Mouse (Mus musculus) liver, embryonic 12.5 days (tissue): ENCODE results near the gene Ifngr2. TPM values are rescaled to one million over a fixed set of nuclear protein-coding genes. Genes with fewer than 3 reads are reported as not detected.
A peak's percentile ranks its signal among the peaks of the same experiment; 100 is the strongest.
"Not testable (repeated sequence)": the region's sequence is repeated elsewhere in the genome, so short reads cannot be mapped to it uniquely, and the experiment has no call there.

Experiments
- ATAC-seq: fragments of 200-750 bp; cut with Nextera tagmentation; 2 replicates; pipeline ENCODE4 v1.8.0; 2017; ENCODE audit warnings: moderate number of reproducible peaks, mild to moderate bottlenecking, moderate library complexity
- H3K27ac ChIP-seq: fragments of 300-500 bp; sonication (generic); 2 replicates; pipeline ENCODE4 v1.5.1; 2016; ENCODE audit warnings: mild to moderate bottlenecking
- H3K27me3 ChIP-seq: fragments of 300-500 bp; sonication (generic); replicated peaks from 2 replicates; pipeline ENCODE4 v1.6.1; 2016; ENCODE audit warnings: mild to moderate bottlenecking, moderate library complexity
- H3K36me3 ChIP-seq: fragments of 300-500 bp; sonication (generic); 2 replicates; pipeline ENCODE4 v1.6.1; 2016; ENCODE audit warnings: mild to moderate bottlenecking, moderate library complexity
- H3K4me1 ChIP-seq: fragments of 300-500 bp; sonication (generic); 2 replicates; pipeline ENCODE4 v1.6.1; 2016
- H3K4me2 ChIP-seq: fragments of 300-500 bp; sonication (generic); 2 replicates; pipeline ENCODE4 v1.6.1; 2016; ENCODE audit warnings: mild to moderate bottlenecking, moderate library complexity
- H3K4me3 ChIP-seq: fragments of 300-500 bp; sonication (generic); 2 replicates; pipeline ENCODE4 v1.5.1; 2016; ENCODE audit warnings: mild to moderate bottlenecking, moderate library complexity
- H3K9ac ChIP-seq: fragments of 300-500 bp; sonication (generic); 2 replicates; pipeline ENCODE4 v1.6.1; 2016; ENCODE audit warnings: mild to moderate bottlenecking, moderate library complexity
- H3K9me3 ChIP-seq: fragments of 300-500 bp; sonication (generic); replicated peaks from 2 replicates; pipeline ENCODE4 v1.6.1; 2016; ENCODE audit warnings: mild to moderate bottlenecking, moderate library complexity
- WGBS: fragments of 180-500 bp; shearing (Covaris S2); methylation state at CpG from one replicate; pipeline ENCODE4 v1.1.7; 2016; ENCODE audit not compliant: insufficient replicate concordance; 5-methylcytosine and 5-hydroxymethylcytosine counted together
- polyA plus RNA-seq: library from polyadenylated mRNA; unstranded; fragments of >200 nt; fragmentation: Nextera tagmentation; extraction: Ambion mirVana; gene quantifications from 2 replicates; pipeline ENCODE4 v1.2.1, GENCODE M21; 2016

Ifngr2 gene
- polyA plus RNA-seq, 1 experiment from 2014 or later: 17.9 TPM

- Histone ChIP-seq H3K4me2 (no peak overlapping the region), H3K4me3 (no peak overlapping the region), H3K9ac (no peak overlapping the region), H3K9me3 (0 out of 2 replicates have a peak, but pooled peaks cover 3% of the 10 kb centered on the region), H3K27me3 (peaks cover 36% of the 10 kb centered on the region), H3K36me3 (no peaks in the 10 kb centered on the region), H3K4me1 (peaks cover 24% of the 10 kb centered on the region), H3K27ac (no peak overlapping the region)
- ATAC-seq: no peak
- WGBS: 91% methylated on average over 6 of the region's 6 CpGs
Observed at GRCm38 (mm10) chr16:91526274-91526673, 20.6 kb upstream of the Ifngr2 start.

DNA sequence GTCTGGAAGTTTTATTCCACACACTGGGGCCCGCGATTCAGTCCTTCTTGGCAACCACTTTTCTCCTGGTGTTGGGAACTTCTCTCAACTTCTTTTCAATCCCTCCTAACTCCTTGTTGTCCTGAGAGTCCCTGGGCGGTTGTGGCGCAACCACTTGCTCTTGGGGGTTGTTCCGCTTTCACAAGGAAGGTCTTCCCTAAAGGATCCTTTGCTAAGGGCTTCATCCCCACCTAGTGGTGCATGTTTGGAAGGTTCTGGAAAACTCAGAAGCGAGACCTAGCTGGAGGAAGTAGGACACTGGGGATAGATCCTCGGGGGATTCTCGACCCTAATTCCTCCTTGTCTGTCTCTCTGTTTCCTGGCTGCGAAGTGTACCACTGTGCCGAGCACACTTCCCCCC lies 19.8 kb upstream of the Ifngr2 start:
- H3K36me3 ChIP-seq: no peaks in the 10 kb centered on the region
- H3K27ac ChIP-seq: 0 out of 2 replicates have a peak overlapping the region, but pooled peaks have one; percentile 17
- peak overlapping the region; percentile 29 for H3K4me2 ChIP-seq
- peaks cover 24% of the 10 kb centered on the region for H3K4me1 ChIP-seq
- peaks cover 33% of the 10 kb centered on the region for H3K27me3 ChIP-seq
- H3K4me3 ChIP-seq: no peak overlapping the region
- 53% methylated on average over 10 of the region's 10 CpGs for WGBS
- 0 out of 2 replicates have a peak overlapping the region, but pooled peaks have one; percentile 18 for H3K9ac ChIP-seq
- ATAC-seq: no peak
- H3K9me3 ChIP-seq: 0 out of 2 replicates have a peak, but pooled peaks cover 3% of the 10 kb centered on the region

DNA sequence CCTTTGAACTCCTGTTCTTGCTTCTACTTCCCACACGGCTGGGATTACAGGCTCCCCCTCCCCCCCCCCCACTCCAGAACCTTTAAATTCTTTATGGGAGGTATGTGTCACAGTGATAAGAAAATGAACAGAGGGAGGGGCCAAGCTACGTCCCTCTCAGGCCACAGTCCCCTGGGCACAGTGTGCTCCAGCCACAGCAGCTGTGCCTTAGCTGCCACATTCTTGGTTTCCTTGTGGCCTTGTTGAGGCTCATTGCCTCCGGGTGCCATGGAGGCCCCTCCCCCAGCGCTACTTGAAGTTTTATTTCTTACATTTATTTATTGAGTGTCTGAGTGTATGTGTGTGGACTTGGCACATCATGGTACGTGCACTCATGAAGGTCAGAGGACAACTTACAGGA lies 19.4 kb upstream of the Ifngr2 start:
- H3K27me3 ChIP-seq: peaks cover 30% of the 10 kb centered on the region
- 40% methylated on average over 5 of the region's 5 CpGs for WGBS
- H3K4me2 ChIP-seq: peak overlapping the region; percentile 29

DNA sequence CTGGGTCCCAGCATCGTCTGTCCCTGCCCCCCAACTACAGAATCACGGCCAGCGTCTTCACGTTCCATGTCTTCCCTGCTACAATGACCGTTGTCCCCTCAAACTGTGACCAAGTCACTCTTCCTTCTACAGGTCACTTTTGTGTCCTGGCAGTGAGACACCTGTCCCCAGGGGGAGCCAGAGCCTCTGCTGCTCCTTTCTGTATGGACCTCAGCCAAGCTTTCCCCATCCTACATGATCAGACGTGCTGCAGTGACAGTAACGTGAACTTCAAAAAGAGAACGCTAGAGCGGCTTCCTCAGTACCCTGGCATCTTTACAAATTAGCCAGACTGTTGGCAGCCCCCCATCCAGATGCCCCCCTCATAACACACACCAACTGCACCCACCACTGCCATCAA lies 18.3 kb upstream of the Ifngr2 start:
- H3K4me1 ChIP-seq: peaks cover 32% of the 10 kb centered on the region
- no peak overlapping the region for H3K27ac ChIP-seq
- peaks cover 22% of the 10 kb centered on the region for H3K27me3 ChIP-seq
- WGBS: 79% methylated on average over 9 of the region's 9 CpGs
- no peak for ATAC-seq
- H3K4me3 ChIP-seq: no peak overlapping the region
- H3K9ac ChIP-seq: no peak overlapping the region
- no peak overlapping the region for H3K4me2 ChIP-seq
- H3K9me3 ChIP-seq: 0 out of 2 replicates have a peak, but pooled peaks cover 3% of the 10 kb centered on the region
- H3K36me3 ChIP-seq: no peaks in the 10 kb centered on the region

More for the DNA sequence above, 19.4 kb upstream of the Ifngr2 start:
- peak; percentile 63 for ATAC-seq
- Histone ChIP-seq H3K9me3 (0 out of 2 replicates have a peak, but pooled peaks cover 3% of the 10 kb centered on the region), H3K27ac (0 out of 2 replicates have a peak overlapping the region, but pooled peaks have one; percentile 17), H3K9ac (0 out of 2 replicates have a peak overlapping the region, but pooled peaks have one; percentile 18), H3K36me3 (no peaks in the 10 kb centered on the region), H3K4me3 (no peak overlapping the region), H3K4me1 (peaks cover 26% of the 10 kb centered on the region)

GRCm38 (mm10) chr16:91530830-91531229 lies 16.0 kb upstream of the Ifngr2 start:
- H3K9me3 ChIP-seq, H3K27ac ChIP-seq, H3K4me3 ChIP-seq, H3K4me2 ChIP-seq, H3K36me3 ChIP-seq, H3K9ac ChIP-seq, ATAC-seq: not testable (repeated sequence)
- 71% methylated on average over 4 of the region's 4 CpGs for WGBS
- Histone ChIP-seq H3K4me1 (peaks cover 41% of the 10 kb centered on the region), H3K27me3 (peaks cover 20% of the 10 kb centered on the region)

DNA sequence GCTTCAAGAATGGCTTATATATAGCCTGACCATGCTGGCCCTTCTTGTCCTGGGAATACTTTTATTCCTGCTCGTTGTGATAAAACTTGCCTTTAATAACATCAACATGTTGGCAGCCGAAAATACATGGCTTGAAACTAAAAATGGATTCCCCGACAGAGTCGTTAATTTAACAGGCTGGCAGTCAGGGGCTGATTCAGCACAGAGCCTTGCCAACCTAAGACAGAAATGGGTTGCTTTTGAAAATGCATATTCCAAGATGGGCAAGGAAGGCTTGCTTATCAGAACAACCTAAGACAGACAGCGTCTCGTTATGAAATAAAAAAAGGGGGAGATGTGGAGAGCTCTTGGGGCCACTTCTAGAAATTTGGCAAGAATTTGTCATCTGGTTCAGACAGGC lies 15.0 kb upstream of the Ifngr2 start:
- Histone ChIP-seq H3K9ac (no peak overlapping the region), H3K36me3 (no peaks in the 10 kb centered on the region), H3K4me2 (no peak overlapping the region), H3K4me1 (peaks cover 48% of the 10 kb centered on the region), H3K27ac (no peak overlapping the region), H3K4me3 (no peak overlapping the region), H3K27me3 (peaks cover 20% of the 10 kb centered on the region), H3K9me3 (no peaks in the 10 kb centered on the region)
- ATAC-seq: no peak
- 71% methylated on average over 6 of the region's 6 CpGs for WGBS

DNA sequence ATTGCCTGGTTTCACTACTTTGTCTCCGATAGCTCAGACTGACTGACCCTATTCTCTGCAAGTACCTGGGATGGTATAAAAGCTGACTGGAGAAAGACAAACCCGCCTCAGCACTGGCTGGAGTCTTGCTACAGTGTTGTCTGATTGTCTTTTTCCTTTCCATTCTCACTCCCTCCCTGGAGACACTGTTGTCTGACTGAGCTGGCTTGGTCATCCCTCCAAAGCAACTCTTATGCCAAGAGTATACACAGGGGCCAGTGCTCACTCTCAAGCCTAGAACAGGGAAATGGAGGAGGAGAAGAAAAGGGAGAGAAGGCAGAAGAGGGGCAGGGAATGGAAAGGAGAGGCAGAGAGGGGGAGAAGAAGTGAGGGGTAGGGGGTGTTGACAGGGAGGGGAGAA lies 14.4 kb upstream of the Ifngr2 start:
- no peaks in the 10 kb centered on the region for H3K9me3 ChIP-seq
- peaks cover 20% of the 10 kb centered on the region for H3K27me3 ChIP-seq
- no peak for ATAC-seq
- WGBS: 53% methylated on average over 2 of the region's 2 CpGs
- no peak overlapping the region for H3K4me2 ChIP-seq
- H3K4me3 ChIP-seq: no peak overlapping the region
- H3K36me3 ChIP-seq: no peaks in the 10 kb centered on the region
- peaks cover 48% of the 10 kb centered on the region for H3K4me1 ChIP-seq
- H3K9ac ChIP-seq: no peak overlapping the region
- no peak overlapping the region for H3K27ac ChIP-seq

DNA sequence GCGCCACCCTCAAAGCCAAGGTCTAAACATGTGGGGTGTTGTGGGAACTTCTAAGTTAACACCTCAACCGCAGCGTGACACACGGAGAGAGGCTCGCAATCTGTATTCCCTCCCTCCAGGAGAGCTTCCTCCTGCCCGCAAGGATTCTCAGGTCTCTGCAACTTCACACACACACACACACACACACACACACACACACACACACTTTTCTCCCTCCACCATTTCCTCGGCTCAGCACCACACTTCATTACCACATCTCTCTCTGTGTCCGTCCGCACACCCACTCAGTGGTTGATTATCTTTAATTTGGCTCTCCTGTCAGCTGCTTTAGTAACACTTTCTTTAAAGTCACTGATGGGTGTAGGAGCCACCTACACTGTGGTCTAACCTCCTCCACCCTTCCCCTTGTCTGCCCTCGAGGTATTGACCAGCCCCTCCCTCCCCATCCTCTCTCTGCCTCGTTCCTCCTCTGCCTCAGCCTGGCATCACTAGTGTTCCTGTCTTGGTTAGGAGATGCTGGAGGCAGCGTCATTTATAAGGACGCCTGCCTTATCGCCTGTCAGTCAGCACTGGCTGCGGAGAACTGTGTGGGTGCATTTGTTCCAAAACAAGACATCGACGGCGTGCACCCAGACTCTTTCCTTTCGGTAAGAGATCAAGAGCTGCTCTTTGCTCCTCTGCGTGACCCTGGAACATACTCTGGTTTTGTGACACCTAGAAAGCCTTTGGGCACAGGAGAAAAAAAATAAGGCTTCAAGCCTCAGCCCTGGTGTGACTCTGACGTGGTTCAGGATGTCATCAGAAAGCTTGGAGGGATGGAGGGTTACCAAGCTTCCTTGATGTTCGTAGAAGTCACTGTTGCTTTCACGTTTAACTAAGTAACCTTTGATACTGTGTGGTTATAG lies 13.5 kb upstream of the Ifngr2 start:
- Histone ChIP-seq H3K9me3 (no peaks in the 10 kb centered on the region), H3K27me3 (peaks cover 20% of the 10 kb centered on the region), H3K4me3 (no peak overlapping the region), H3K27ac (no peak overlapping the region), H3K4me1 (peaks cover 52% of the 10 kb centered on the region), H3K4me2 (peak overlapping the region; percentile 21), H3K9ac (no peak overlapping the region), H3K36me3 (no peaks in the 10 kb centered on the region)
- WGBS: 35% methylated on average over 23 of the region's 23 CpGs
- no peak for ATAC-seq

DNA sequence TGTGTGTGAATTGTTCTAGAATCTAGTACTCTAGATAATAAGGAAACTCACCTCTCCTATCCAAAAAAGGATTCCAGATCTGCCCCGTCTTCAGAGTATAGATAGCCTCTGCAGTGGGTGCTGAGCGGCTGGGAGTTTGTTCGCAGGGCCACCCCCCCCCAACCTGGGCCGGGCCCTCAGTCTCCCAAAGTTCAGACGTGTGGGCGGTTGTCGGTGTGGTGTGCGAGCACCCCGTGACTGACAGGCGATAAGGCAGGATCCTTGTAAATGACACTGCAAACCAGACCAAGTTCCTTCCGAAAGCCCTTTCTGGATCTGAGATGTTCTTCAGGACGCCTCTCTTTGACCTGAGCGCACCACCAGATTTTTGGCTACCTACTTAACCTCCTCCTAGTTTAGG lies 12.4 kb upstream of the Ifngr2 start:
- no peaks in the 10 kb centered on the region for H3K9me3 ChIP-seq
- no peak overlapping the region for H3K27ac ChIP-seq
- peak; percentile 76 for ATAC-seq
- no peak overlapping the region for H3K4me2 ChIP-seq
- H3K36me3 ChIP-seq: no peaks in the 10 kb centered on the region
- peaks cover 16% of the 10 kb centered on the region for H3K27me3 ChIP-seq
- H3K4me1 ChIP-seq: peaks cover 57% of the 10 kb centered on the region
- no peak overlapping the region for H3K4me3 ChIP-seq
- H3K9ac ChIP-seq: no peak overlapping the region
- 37% methylated on average over 13 of the region's 13 CpGs for WGBS

- peaks cover 57% of the 10 kb centered on the region for H3K4me1 ChIP-seq
- no peak overlapping the region for H3K9ac ChIP-seq
- WGBS: 82% methylated on average over 6 of the region's 6 CpGs
Observed at GRCm38 (mm10) chr16:91534888-91535287, 12.0 kb upstream of the Ifngr2 start.

GRCm38 (mm10) chr16:91536372-91536771 lies 10.5 kb upstream of the Ifngr2 start:
- WGBS: 74% methylated on average over 6 of the region's 6 CpGs
- peaks cover 16% of the 10 kb centered on the region for H3K27me3 ChIP-seq
- no peak overlapping the region for H3K4me2 ChIP-seq
- H3K27ac ChIP-seq: no peak overlapping the region
- ATAC-seq: peak; percentile 28; the same call in 1 of the 2 replicates
- H3K9me3 ChIP-seq: no peaks in the 10 kb centered on the region
- H3K4me3 ChIP-seq: no peak overlapping the region
- H3K36me3 ChIP-seq: no peaks in the 10 kb centered on the region
- H3K9ac ChIP-seq: no peak overlapping the region
- H3K4me1 ChIP-seq: peaks cover 64% of the 10 kb centered on the region

More at GRCm38 (mm10) chr16:91534888-91535287, 12.0 kb upstream of the Ifngr2 start:
- peaks cover 16% of the 10 kb centered on the region for H3K27me3 ChIP-seq
- no peak overlapping the region for H3K27ac ChIP-seq
- no peak for ATAC-seq
- no peaks in the 10 kb centered on the region for H3K36me3 ChIP-seq
- H3K4me2 ChIP-seq: no peak overlapping the region
- H3K4me3 ChIP-seq: no peak overlapping the region
- no peaks in the 10 kb centered on the region for H3K9me3 ChIP-seq

DNA sequence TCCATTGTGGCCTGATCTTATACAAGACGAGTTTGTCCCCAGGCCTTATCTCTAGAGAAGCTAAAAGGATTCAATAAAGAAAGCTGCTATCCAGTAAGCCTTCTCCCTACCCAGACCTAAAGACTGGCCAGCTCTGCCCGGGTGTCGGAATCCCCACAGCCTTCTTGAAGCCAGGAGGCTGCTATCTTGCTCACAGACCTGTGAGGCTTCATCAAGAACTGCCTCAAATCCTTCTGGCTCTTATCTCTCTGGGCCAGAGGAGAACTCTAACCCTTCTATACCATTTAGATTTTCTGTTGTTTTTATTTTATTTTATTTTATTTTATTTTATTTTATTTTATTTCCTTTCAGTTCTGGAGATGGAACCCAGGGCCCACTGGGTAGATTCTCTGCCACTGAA lies 9.8 kb upstream of the Ifngr2 start:
- H3K4me2 ChIP-seq: no peak overlapping the region; the same call in 1 of the 2 replicates
- H3K4me1 ChIP-seq: peaks cover 71% of the 10 kb centered on the region
- no peak overlapping the region; the same call in 1 of the 2 replicates for H3K27ac ChIP-seq
- no peak overlapping the region for H3K4me3 ChIP-seq
- H3K36me3 ChIP-seq: no peaks in the 10 kb centered on the region
- whole genome bisulfite sequencing: 22% methylated on average over 3 of the region's 3 CpGs
- no peak overlapping the region for H3K9ac ChIP-seq
- H3K9me3 ChIP-seq: no peaks in the 10 kb centered on the region
- H3K27me3 ChIP-seq: peaks cover 13% of the 10 kb centered on the region
- peak; percentile 78 for ATAC-seq
